Mouse (Mus musculus) embryonic facial prominence, embryonic 15.5 days (tissue): Measurements from ENCODE around the gene Bloc1s2. TPM values are rescaled to one million over a fixed set of nuclear protein-coding genes. Genes with fewer than 3 reads are reported as not detected.

Experiments
- polyA plus RNA-seq: library from polyadenylated mRNA; unstranded; fragments of >200 nt; fragmentation: Nextera tagmentation; extraction: Ambion mirVana; gene quantifications from 2 replicates; pipeline ENCODE4 v1.2.1, GENCODE M21; 2015

Bloc1s2 gene
- polyA plus RNA-seq, 1 experiment from 2014 or later = 90.4 TPM

Other genes with a start within 250 kb of the Bloc1s2 start
- gene Dnmbp, start 206.3 kb downstream of the Bloc1s2 start, polyA plus RNA-seq = 19.2 and 19.4 TPM in 2 replicates
- gene Cpn1, start 159.9 kb downstream of the Bloc1s2 start, polyA plus RNA-seq = 0.40 and 0.45 TPM in 2 replicates
- gene Cyp2c23, start 117.2 kb downstream of the Bloc1s2 start, polyA plus RNA-seq = not detected in 2 replicates
- gene Erlin1, start 76.7 kb downstream of the Bloc1s2 start, polyA plus RNA-seq = 35.9 and 39.2 TPM in 2 replicates
- 39.6 and 41.5 TPM in 2 replicates for gene Chuk, start 39.0 kb downstream of the Bloc1s2 start, polyA plus RNA-seq
- 27.2 and 29.7 TPM in 2 replicates for gene Cwf19l1, start 10.6 kb downstream of the Bloc1s2 start, polyA plus RNA-seq
- not detected in 2 replicates for gene Pkd2l1, start 46.0 kb upstream of the Bloc1s2 start, polyA plus RNA-seq
- 0.89 and 0.96 TPM in 2 replicates for gene Scd3, start 56.8 kb upstream of the Bloc1s2 start, polyA plus RNA-seq
- gene Scd2, start 147.2 kb upstream of the Bloc1s2 start, polyA plus RNA-seq = 179 and 181 TPM in 2 replicates
- 0.16 and 0.39 TPM in 2 replicates for gene Scd4, start 186.6 kb upstream of the Bloc1s2 start, polyA plus RNA-seq